Mouse (Mus musculus) spleen, adult 2 months (tissue): ENCODE results near the gene Neurl4.

Experiments
- CTCF ChIP-seq: fragments of 200-500 bp; IDR thresholded peaks from 2 replicates; pipeline ENCODE4 v1.5.1; 2011; ENCODE audit warnings: mild to moderate bottlenecking, inconsistent platforms; ENCODE audit not compliant: insufficient read depth, insufficient read length, insufficient replicate concordance; ENCODE audit errors: extremely low read depth
- POLR2A ChIP-seq: fragments of 200-500 bp; IDR thresholded peaks from 2 replicates; pipeline ENCODE4 v1.6.1; 2011; ENCODE audit warnings: low read depth, low read length, inconsistent platforms

DNA sequence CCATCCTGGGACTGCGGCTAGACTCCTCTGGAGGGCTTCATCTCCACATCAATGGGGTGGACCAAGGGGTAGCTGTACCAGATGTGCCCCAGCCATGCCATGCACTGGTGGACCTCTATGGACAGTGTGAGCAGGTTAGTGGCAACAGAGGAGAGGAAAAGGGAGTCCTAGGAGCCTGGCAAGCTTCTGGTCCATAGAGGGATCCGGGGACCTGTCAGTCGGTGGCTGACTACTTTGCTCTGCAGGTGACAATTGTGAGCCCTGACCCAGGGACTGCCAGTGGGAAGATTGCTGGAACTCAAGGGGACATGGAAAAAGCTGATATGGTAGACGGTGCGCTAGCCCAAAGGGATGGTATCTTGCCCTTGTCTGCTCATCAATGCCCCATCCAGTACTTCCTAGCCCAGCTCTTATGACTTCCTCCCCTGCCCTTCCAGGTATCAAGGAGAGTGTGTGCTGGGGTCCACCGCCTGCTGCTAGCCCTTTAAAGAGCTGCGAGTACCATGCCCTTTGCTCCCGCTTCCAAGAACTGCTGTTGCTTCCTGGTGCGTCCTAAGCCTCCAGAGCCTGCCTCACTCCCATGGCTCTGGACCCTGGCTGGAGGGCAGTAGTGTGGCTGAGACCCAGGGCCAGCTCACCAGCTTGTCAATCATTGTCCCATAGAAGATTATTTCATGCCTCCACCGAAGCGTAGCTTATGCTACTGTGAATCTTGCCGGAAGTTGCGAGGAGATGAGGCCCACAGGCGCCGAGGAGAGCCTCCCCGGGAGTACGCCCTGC lies 10.1 kb downstream of the Neurl4 start:
- TF ChIP-seq CTCF (no peak), POLR2A (no peak)
